Mouse (Mus musculus): Measurements from ENCODE around the gene Gm45021. TPM values are rescaled to one million over a fixed set of nuclear protein-coding genes. Genes with fewer than 3 reads are reported as not detected.
A peak's percentile ranks its signal among the peaks of the same experiment; 100 is the strongest.
"Not testable (repeated sequence)": the region's sequence is repeated elsewhere in the genome, so short reads cannot be mapped to it uniquely, and the experiment has no call there.

The Gm45021 gene
- polyA plus RNA-seq, 1 experiment from 2014 or later: not detected

DNA sequence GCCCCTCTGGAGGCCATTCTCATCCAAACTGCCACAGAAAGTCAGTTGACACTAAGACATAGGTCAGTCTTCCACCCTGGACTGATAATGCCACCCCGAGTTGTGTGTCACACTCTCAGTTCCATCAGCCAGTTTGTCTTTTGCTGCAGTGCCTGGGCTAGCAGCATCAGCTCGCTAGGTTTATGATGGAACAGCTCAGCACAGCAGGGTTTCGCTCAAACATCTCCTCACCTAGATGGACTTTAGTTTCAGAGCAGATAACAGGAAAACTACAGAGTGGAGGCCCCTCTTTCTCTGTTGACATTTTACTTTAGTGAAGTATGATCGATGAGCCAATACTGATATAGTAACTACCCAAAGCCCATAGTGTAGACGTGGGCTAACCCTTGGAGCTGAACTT, 25.3 kb downstream of the Gm45021 start:
- Histone ChIP-seq H3K9me3 (ENCODE audit: control insufficient read depth, low read length) (no peaks in the 10 kb centered on the region), H3K4me2 (ENCODE audit: low read depth) (no peak overlapping the region), H3K36me3 (ENCODE audit: control insufficient read depth, insufficient read depth, low read length) (peaks cover 5% of the 10 kb centered on the region), H3K9ac (ENCODE audit: low read length) (no peak overlapping the region), H3K27ac (ENCODE audit: low read depth, low read length) (no peak overlapping the region), H3K27me3 (ENCODE audit: control insufficient read depth, insufficient read depth, low read length) (no peaks in the 10 kb centered on the region), H3K4me3 (ENCODE audit: low read depth, low read length) (no peak overlapping the region), H3K4me1 (ENCODE audit: control insufficient read depth, insufficient read depth, low read length) (no peaks in the 10 kb centered on the region)
- ATAC-seq (ENCODE audit: insufficient read depth, low FRiP score, low TSS enrichment) (no peak), DNase-seq (ENCODE audit: low spot score) (no peak)
- WGBS: 92% methylated on average over 5 of the region's 5 CpGs

DNA sequence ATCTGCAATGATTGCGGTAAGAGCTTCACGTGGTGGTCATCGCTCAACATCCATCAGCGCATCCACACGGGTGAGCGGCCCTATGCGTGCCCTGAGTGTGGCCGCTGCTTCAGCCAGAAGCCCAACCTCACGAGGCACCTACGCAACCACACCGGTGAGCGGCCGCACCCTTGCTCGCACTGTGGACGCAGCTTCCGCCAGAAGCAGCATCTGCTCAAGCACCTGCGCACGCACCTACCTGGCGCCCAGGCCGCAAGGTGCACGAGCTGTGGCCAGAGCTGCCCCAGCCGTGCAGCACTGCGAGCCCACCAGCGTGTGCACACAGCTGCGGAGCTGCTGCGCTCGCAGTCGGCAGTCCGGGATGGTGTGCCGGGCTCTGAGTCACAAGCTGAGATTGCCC, 30.6 kb downstream of the Gm45021 start:
- H3K27ac ChIP-seq (ENCODE audit: low read depth, low read length): no peak overlapping the region
- no peak overlapping the region for H3K4me2 ChIP-seq (ENCODE audit: low read depth)
- DNase-seq (ENCODE audit: low spot score): no peak
- no peaks in the 10 kb centered on the region for H3K4me1 ChIP-seq (ENCODE audit: control insufficient read depth, insufficient read depth, low read length)
- ATAC-seq (ENCODE audit: insufficient read depth, low FRiP score, low TSS enrichment): no peak
- H3K9me3 ChIP-seq (ENCODE audit: control insufficient read depth, low read length): no peaks in the 10 kb centered on the region
- peaks cover 5% of the 10 kb centered on the region for H3K36me3 ChIP-seq (ENCODE audit: control insufficient read depth, insufficient read depth, low read length)
- H3K27me3 ChIP-seq (ENCODE audit: control insufficient read depth, insufficient read depth, low read length): no peaks in the 10 kb centered on the region
- H3K4me3 ChIP-seq (ENCODE audit: low read depth, low read length): no peak overlapping the region
- WGBS: 92% methylated on average over 30 of the region's 30 CpGs
- no peak overlapping the region for H3K9ac ChIP-seq (ENCODE audit: low read length)

DNA sequence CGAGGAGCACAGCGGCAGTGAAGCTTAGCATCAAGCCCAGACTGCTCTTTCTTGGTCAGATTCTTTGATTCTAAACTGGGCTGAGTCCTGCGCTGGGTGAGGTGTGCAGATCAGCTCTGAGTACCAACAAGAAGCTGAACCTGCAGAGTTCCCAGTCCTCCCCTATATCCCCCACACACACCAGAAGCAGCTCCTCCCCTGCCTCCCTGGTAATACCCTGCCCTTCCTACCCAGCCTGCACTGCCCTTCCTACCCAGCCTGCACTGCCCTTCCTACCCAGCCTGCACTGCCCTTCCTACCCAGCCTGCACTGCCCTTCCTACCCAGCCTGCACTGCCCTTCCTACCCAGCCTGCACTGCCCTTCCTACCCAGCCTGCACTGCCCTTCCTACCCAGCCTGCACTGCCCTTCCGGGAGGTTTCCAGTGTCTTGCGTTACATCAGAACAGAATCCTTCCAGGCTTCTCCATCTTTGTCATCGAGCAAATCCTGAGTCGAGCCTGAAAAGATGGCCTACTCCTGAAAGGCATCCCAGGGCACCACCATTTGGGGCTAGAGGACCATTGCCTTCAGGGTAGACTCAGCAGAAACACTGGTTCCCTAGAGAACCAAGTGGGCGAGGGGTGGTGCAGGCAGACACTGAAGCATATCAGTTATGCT, 32.9 kb downstream of the Gm45021 start:
- WGBS: 89% methylated on average over 8 of the region's 8 CpGs
- not testable (repeated sequence) for H3K4me1 ChIP-seq (ENCODE audit: control insufficient read depth, insufficient read depth, low read length); H3K27ac ChIP-seq (ENCODE audit: low read depth, low read length); H3K9me3 ChIP-seq (ENCODE audit: control insufficient read depth, low read length); H3K9ac ChIP-seq (ENCODE audit: low read length); DNase-seq (ENCODE audit: low spot score); H3K27me3 ChIP-seq (ENCODE audit: control insufficient read depth, insufficient read depth, low read length); H3K4me2 ChIP-seq (ENCODE audit: low read depth); ATAC-seq (ENCODE audit: insufficient read depth, low FRiP score, low TSS enrichment); H3K4me3 ChIP-seq (ENCODE audit: low read depth, low read length); H3K36me3 ChIP-seq (ENCODE audit: control insufficient read depth, insufficient read depth, low read length)

DNA sequence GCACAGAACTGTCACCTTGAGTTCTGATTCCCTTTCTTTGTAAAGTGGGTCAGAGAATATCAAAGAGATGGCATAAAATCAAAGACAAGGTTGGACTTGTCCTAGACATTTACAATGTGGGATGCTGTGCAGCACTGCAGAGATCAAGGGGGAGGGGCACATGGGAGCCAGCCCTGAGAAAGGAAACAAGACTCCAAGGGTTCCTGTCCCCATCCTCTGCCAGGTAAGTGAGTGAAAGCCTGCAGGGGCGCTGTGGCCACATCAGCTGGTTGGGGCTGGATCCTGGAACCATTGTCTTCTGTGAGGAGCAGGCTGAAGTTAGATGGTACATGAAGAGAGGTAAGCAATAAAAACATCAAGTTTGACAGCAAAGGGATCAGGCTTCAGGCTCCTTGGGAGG, 34.0 kb downstream of the Gm45021 start:
- Histone ChIP-seq H3K9me3 (ENCODE audit: control insufficient read depth, low read length) (no peaks in the 10 kb centered on the region), H3K27me3 (ENCODE audit: control insufficient read depth, insufficient read depth, low read length) (peaks cover 17% of the 10 kb centered on the region; the same call in 1 of the 2 replicates), H3K4me3 (ENCODE audit: low read depth, low read length) (no peak overlapping the region), H3K9ac (ENCODE audit: low read length) (no peak overlapping the region), H3K4me1 (ENCODE audit: control insufficient read depth, insufficient read depth, low read length) (peaks cover 5% of the 10 kb centered on the region; the same call in 1 of the 2 replicates), H3K27ac (ENCODE audit: low read depth, low read length) (no peak overlapping the region), H3K36me3 (ENCODE audit: control insufficient read depth, insufficient read depth, low read length) (peaks cover 5% of the 10 kb centered on the region), H3K4me2 (ENCODE audit: low read depth) (no peak overlapping the region)
- WGBS: 25% methylated on average over 1 of the region's 1 CpGs
- DNase-seq (ENCODE audit: low spot score) (no peak), ATAC-seq (ENCODE audit: insufficient read depth, low FRiP score, low TSS enrichment) (no peak)

DNA sequence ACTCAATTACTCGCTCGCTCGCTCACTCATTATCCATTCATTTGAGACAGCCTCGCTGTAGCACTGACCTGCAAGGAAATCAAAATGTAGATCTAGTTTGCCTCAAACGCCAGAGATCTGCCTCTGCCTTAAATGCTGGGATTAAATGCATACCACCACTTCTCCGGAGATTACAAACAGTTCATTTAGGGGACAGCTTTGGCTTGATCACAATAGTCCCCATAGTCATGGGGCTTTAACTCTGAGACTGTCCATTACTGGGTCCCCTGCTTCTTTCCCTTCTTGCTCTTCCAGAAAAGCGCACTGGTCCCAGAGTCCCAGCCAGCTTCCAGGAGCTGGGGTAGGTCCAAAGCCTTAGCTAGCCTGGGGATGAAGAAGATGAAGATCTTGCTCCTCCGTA, 37.1 kb downstream of the Gm45021 start, which contains the start of gene AI854703:
Gene AI854703, plus strand, starts transcription at position 301 of the 400 bp plus-strand sequence.
- ATAC-seq (ENCODE audit: insufficient read depth, low FRiP score, low TSS enrichment) (no peak), DNase-seq (ENCODE audit: low spot score) (no peak)
- Histone ChIP-seq H3K4me3 (ENCODE audit: low read depth, low read length) (peak within 1 kb of the TSS; percentile 41), H3K27ac (ENCODE audit: low read depth, low read length) (no peak within 1 kb of the TSS), H3K4me1 (ENCODE audit: control insufficient read depth, insufficient read depth, low read length) (peaks cover 9% of the 10 kb centered on the region; the same call in 1 of the 2 replicates), H3K4me2 (ENCODE audit: low read depth) (peak within 1 kb of the TSS; percentile 80), H3K9ac (ENCODE audit: low read length) (peak within 1 kb of the TSS; percentile 48), H3K27me3 (ENCODE audit: control insufficient read depth, insufficient read depth, low read length) (peaks cover 29% of the 10 kb centered on the region; the same call in 1 of the 2 replicates), H3K9me3 (ENCODE audit: control insufficient read depth, low read length) (no peaks in the 10 kb centered on the region), H3K36me3 (ENCODE audit: control insufficient read depth, insufficient read depth, low read length) (no peaks in the 10 kb centered on the region)
- WGBS: 32% methylated on average over 8 of the region's 8 CpGs

DNA sequence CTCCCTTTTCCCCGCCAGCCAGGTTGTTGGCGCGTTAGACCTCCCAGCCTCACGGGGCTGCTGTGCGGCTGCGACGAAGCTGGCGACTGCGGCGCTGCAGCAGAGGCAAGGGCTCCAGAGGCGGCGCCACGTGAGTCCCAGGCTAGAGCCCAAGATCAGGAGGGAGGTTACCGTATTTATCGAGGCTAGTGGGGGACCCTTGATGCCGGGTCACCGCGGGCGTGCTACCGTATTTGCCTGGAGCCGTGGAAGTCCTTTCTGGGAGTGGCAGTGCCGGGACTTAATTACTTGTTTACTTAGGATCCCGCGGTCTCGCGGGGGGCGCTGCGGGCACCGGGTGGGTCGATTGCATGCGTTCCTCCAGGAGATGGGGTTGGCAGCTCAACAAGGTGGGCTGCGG, 37.6 kb downstream of the Gm45021 start:
- peaks cover 29% of the 10 kb centered on the region; the same call in 1 of the 2 replicates for H3K27me3 ChIP-seq (ENCODE audit: control insufficient read depth, insufficient read depth, low read length)
- peak overlapping the region; percentile 80 for H3K4me2 ChIP-seq (ENCODE audit: low read depth)
- peaks cover 9% of the 10 kb centered on the region; the same call in 1 of the 2 replicates for H3K4me1 ChIP-seq (ENCODE audit: control insufficient read depth, insufficient read depth, low read length)
- peak; percentile 67 for DNase-seq (ENCODE audit: low spot score)
- no peaks in the 10 kb centered on the region for H3K9me3 ChIP-seq (ENCODE audit: control insufficient read depth, low read length)
- peak overlapping the region; percentile 41 for H3K4me3 ChIP-seq (ENCODE audit: low read depth, low read length)
- no peak overlapping the region for H3K27ac ChIP-seq (ENCODE audit: low read depth, low read length)
- ATAC-seq (ENCODE audit: insufficient read depth, low FRiP score, low TSS enrichment): peak; percentile 39; the same call in 1 of the 2 replicates
- peak overlapping the region; percentile 48 for H3K9ac ChIP-seq (ENCODE audit: low read length)
- no peaks in the 10 kb centered on the region for H3K36me3 ChIP-seq (ENCODE audit: control insufficient read depth, insufficient read depth, low read length)
- under 1% methylated on average over 32 of the region's 32 CpGs for WGBS

DNA sequence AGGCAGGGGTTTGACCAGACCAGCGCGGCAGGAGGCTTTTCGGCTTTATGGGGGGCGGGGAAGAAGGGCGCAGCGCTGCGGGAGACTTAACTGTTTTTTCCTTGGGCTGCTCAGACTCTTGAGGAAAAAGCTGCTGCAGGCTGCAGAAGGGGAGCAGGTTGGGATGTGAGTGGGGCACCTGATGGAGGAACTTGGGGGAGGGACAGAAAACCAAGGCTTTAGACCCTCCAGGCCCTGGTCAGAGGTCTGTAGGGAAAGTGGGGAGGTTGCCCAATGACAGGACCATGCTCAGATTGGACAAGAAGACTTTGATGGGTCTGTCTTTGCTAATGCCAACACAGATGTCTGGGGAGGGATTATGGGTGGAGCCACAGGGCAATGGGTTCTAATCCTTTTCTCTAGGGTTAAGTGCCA, 38.1 kb downstream of the Gm45021 start:
- Histone ChIP-seq H3K4me1 (ENCODE audit: control insufficient read depth, insufficient read depth, low read length) (peaks cover 9% of the 10 kb centered on the region; the same call in 1 of the 2 replicates), H3K27me3 (ENCODE audit: control insufficient read depth, insufficient read depth, low read length) (peaks cover 29% of the 10 kb centered on the region; the same call in 1 of the 2 replicates), H3K36me3 (ENCODE audit: control insufficient read depth, insufficient read depth, low read length) (no peaks in the 10 kb centered on the region), H3K27ac (ENCODE audit: low read depth, low read length) (no peak overlapping the region), H3K4me2 (ENCODE audit: low read depth) (peak overlapping the region; percentile 80), H3K9ac (ENCODE audit: low read length) (no peak overlapping the region), H3K9me3 (ENCODE audit: control insufficient read depth, low read length) (no peaks in the 10 kb centered on the region), H3K4me3 (ENCODE audit: low read depth, low read length) (peak overlapping the region; percentile 41)
- WGBS: 1% methylated on average over 7 of the region's 7 CpGs
- ATAC-seq (ENCODE audit: insufficient read depth, low FRiP score, low TSS enrichment) (no peak), DNase-seq (ENCODE audit: low spot score) (no peak)

DNA sequence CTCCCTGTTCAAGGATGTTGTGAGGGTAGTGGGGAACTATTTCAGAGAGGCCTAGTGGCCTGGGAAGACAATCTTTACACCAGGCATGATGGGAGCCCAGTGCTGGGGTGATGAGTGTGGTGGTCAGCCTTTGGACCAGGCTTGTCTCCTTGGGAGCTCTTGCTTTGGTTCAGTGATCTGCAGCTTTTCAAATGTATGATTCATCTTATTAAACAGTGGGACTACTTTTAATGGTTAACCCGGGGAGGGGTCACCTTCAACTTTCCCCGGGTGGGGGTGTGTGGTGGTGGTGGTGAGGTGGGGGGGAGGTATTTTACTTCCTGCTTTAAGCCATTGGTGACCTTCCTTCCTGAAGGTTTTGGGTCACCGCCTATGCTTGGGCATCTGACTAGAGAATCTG, 39.0 kb downstream of the Gm45021 start:
- DNase-seq (ENCODE audit: low spot score) (no peak), ATAC-seq (ENCODE audit: insufficient read depth, low FRiP score, low TSS enrichment) (no peak)
- 83% methylated on average over 3 of the region's 3 CpGs for WGBS
- Histone ChIP-seq H3K27me3 (ENCODE audit: control insufficient read depth, insufficient read depth, low read length) (peaks cover 29% of the 10 kb centered on the region; the same call in 1 of the 2 replicates), H3K27ac (ENCODE audit: low read depth, low read length) (no peak overlapping the region), H3K9ac (ENCODE audit: low read length) (no peak overlapping the region), H3K4me1 (ENCODE audit: control insufficient read depth, insufficient read depth, low read length) (peaks cover 9% of the 10 kb centered on the region; the same call in 1 of the 2 replicates), H3K36me3 (ENCODE audit: control insufficient read depth, insufficient read depth, low read length) (no peaks in the 10 kb centered on the region), H3K4me3 (ENCODE audit: low read depth, low read length) (no peak overlapping the region), H3K9me3 (ENCODE audit: control insufficient read depth, low read length) (no peaks in the 10 kb centered on the region), H3K4me2 (ENCODE audit: low read depth) (no peak overlapping the region)

All from neural tube, embryonic 11.5 days (tissue).